ENCODE assay signal across 16 mouse cellular contexts in genomic region chr5:47240060-47240459, GRCm38 (mm10).
DNase-seq lines count a peak whose midpoint lies in the region; ATAC-seq and TF ChIP-seq lines count a peak whose summit lies in the region.
"Had no signal": no experiment of that assay in that cellular context is flagged by ENCODE, and none has a peak within 500 bp of the region (broad histone marks: within the 10 kb centered on the region; RNA-seq: fewer than 3 reads in every experiment).

No protein-coding gene starts in this region.

- intact Hi-C loops in heart, postnatal 10 days (cut with DNase I), result no loop called here

- no peaks in the 10 kb centered on the region for H3K4me1 ChIP-seq in forebrain, embryonic 12.5 days
- H3K4me1 ChIP-seq in forebrain, embryonic 11.5 days (replicated peaks; ENCODE audit: control insufficient read depth, insufficient read depth, low read length), result no peaks in the 10 kb centered on the region
- no peaks in the 10 kb centered on the region; the same call in 1 of the 2 replicates for H3K4me1 ChIP-seq in heart, embryonic 15.5 days (replicated peaks)
- H3K4me1 ChIP-seq in kidney, postnatal 0 days (replicated peaks; ENCODE audit: insufficient read depth, low read length), result no peaks in the 10 kb centered on the region
- H3K4me1 ChIP-seq: hindbrain, embryonic 15.5 days; intestine, embryonic 15.5 days had no signal

- TF ChIP-seq POLR2A in brain, embryonic 14.5 days (IDR thresholded peaks at IDR 0.05; ENCODE audit: borderline replicate concordance, extremely low read depth, insufficient read depth, insufficient read length, poor library complexity, severe bottlenecking), result no peak

- ATAC-seq in forebrain, embryonic 12.5 days (ENCODE audit: low FRiP score), result 0 out of 2 replicates have a peak, but pooled peaks have one; percentile 67
- no peak for ATAC-seq in forebrain, embryonic 11.5 days (replicated peaks; ENCODE audit: low FRiP score)
- no peak for ATAC-seq in heart, embryonic 15.5 days (replicated peaks; ENCODE audit: insufficient number of reproducible peaks, insufficient read depth, low FRiP score, low read depth)
- no peak for ATAC-seq in kidney, postnatal 0 days (replicated peaks; ENCODE audit: low FRiP score, low read depth)
- ATAC-seq: activated CD4-positive, CD25-positive, alpha-beta regulatory T cell, adult 4 months; CD4-positive, CD25-positive, alpha-beta regulatory T cell, adult 4 months; intestine, embryonic 15.5 days had no signal

- no peak overlapping the region for H3K9ac ChIP-seq in forebrain, embryonic 12.5 days
- H3K9ac ChIP-seq in forebrain, embryonic 11.5 days (ENCODE audit: low read length), result no peak overlapping the region
- H3K9ac ChIP-seq in heart, embryonic 15.5 days, result no peak overlapping the region
- no peak overlapping the region for H3K9ac ChIP-seq in kidney, postnatal 0 days (ENCODE audit: low read depth, low read length)
- H3K9ac ChIP-seq: hindbrain, embryonic 15.5 days; intestine, embryonic 15.5 days; liver, embryonic 14.5 days had no signal

- DNase-seq in forebrain, embryonic 11.5 days (ENCODE audit: low spot score), result no peak
- DNase-seq in heart, postnatal 10 days, result no peak
- DNase-seq in kidney, postnatal 0 days (ENCODE audit: low spot score), result peak; percentile 41
- DNase-seq in kidney, adult 18-20 months, result no peak
- peak; percentile 73 for DNase-seq in brain, embryonic 14.5 days (ENCODE audit: low read depth)
- DNase-seq in adrenal gland, postnatal 10 days, result no peak
- DNase-seq: cerebellum, adult 11-12 months; cerebellum, postnatal 14 days; thymus, postnatal 14 days had no signal

- H3K4me2 ChIP-seq in forebrain, embryonic 12.5 days, result no peak overlapping the region
- no peak overlapping the region for H3K4me2 ChIP-seq in forebrain, embryonic 11.5 days (ENCODE audit: low read depth, low read length, severe bottlenecking)
- no peak overlapping the region for H3K4me2 ChIP-seq in heart, embryonic 15.5 days
- no peak overlapping the region for H3K4me2 ChIP-seq in kidney, postnatal 0 days (ENCODE audit: low read length)
- H3K4me2 ChIP-seq: hindbrain, embryonic 15.5 days; intestine, embryonic 15.5 days had no signal

- no peaks in the 10 kb centered on the region for H3K27me3 ChIP-seq in forebrain, embryonic 12.5 days
- H3K27me3 ChIP-seq in forebrain, embryonic 11.5 days (ENCODE audit: control insufficient read depth, insufficient read depth, low read length), result no peaks in the 10 kb centered on the region
- no peaks in the 10 kb centered on the region for H3K27me3 ChIP-seq in heart, embryonic 15.5 days
- H3K27me3 ChIP-seq in kidney, postnatal 0 days (ENCODE audit: insufficient read depth, low read length), result no peaks in the 10 kb centered on the region
- H3K27me3 ChIP-seq: hindbrain, embryonic 15.5 days; intestine, embryonic 15.5 days had no signal

- 86% methylated on average over 2 of the region's 2 CpGs for WGBS in forebrain, embryonic 12.5 days
- whole genome bisulfite sequencing in forebrain, embryonic 11.5 days, result 83% methylated on average over 2 of the region's 2 CpGs
- 40% methylated on average over 2 of the region's 2 CpGs for WGBS in heart, embryonic 15.5 days
- WGBS in kidney, postnatal 0 days, result 42% methylated on average over 2 of the region's 2 CpGs

- no peak for TF ChIP-seq CTCF in kidney, postnatal 0 days (IDR thresholded peaks at IDR 0.05; ENCODE audit: low read depth)
- no peak for TF ChIP-seq CTCF in brain, embryonic 14.5 days (IDR thresholded peaks at IDR 0.05; ENCODE audit: borderline replicate concordance, extremely low read depth, insufficient read depth, insufficient read length)

- no peak overlapping the region for H3K4me3 ChIP-seq in forebrain, embryonic 12.5 days (replicated peaks)
- no peak overlapping the region for H3K4me3 ChIP-seq in forebrain, embryonic 11.5 days (ENCODE audit: low read depth, low read length)
- no peak overlapping the region for H3K4me3 ChIP-seq in heart, embryonic 15.5 days
- no peak overlapping the region for H3K4me3 ChIP-seq in kidney, postnatal 0 days (replicated peaks; ENCODE audit: low read depth, low read length)
- H3K4me3 ChIP-seq: hindbrain, embryonic 15.5 days; intestine, embryonic 15.5 days had no signal

- no peaks in the 10 kb centered on the region for H3K9me3 ChIP-seq in forebrain, embryonic 12.5 days
- no peaks in the 10 kb centered on the region for H3K9me3 ChIP-seq in forebrain, embryonic 11.5 days (ENCODE audit: control insufficient read depth, low read length)
- no peaks in the 10 kb centered on the region for H3K9me3 ChIP-seq in heart, embryonic 15.5 days (replicated peaks)
- no peaks in the 10 kb centered on the region; the same call in 1 of the 2 replicates for H3K9me3 ChIP-seq in kidney, postnatal 0 days (replicated peaks; ENCODE audit: low read length)
- H3K9me3 ChIP-seq: hindbrain, embryonic 15.5 days; intestine, embryonic 15.5 days had no signal

- H3K27ac ChIP-seq in forebrain, embryonic 12.5 days, result no peak overlapping the region
- H3K27ac ChIP-seq in forebrain, embryonic 11.5 days (ENCODE audit: low read depth, low read length), result no peak overlapping the region
- peak overlapping the region; percentile 70 for H3K27ac ChIP-seq in heart, embryonic 15.5 days
- no peak overlapping the region for H3K27ac ChIP-seq in kidney, postnatal 0 days
- H3K27ac ChIP-seq: hindbrain, embryonic 15.5 days; intestine, embryonic 15.5 days; liver, embryonic 14.5 days had no signal

- H3K36me3 ChIP-seq in forebrain, embryonic 12.5 days (replicated peaks), result no peaks in the 10 kb centered on the region
- H3K36me3 ChIP-seq in forebrain, embryonic 11.5 days (ENCODE audit: control insufficient read depth, insufficient read depth, low read length), result no peaks in the 10 kb centered on the region
- no peaks in the 10 kb centered on the region for H3K36me3 ChIP-seq in heart, embryonic 15.5 days
- no peaks in the 10 kb centered on the region for H3K36me3 ChIP-seq in kidney, postnatal 0 days (ENCODE audit: insufficient read depth, low read length)
- H3K36me3 ChIP-seq: hindbrain, embryonic 15.5 days; intestine, embryonic 15.5 days had no signal

Comparison
In these comparisons a context has a peak if more than half of its experiments do, and no peak if none do; other contexts are left out.
1. DNase-seq: peak in kidney, postnatal 0 days (single experiment) and brain, embryonic 14.5 days (single experiment); none in forebrain, embryonic 11.5 days (single experiment), heart, postnatal 10 days (0 of 2), kidney, adult 18-20 months (single experiment) and adrenal gland, postnatal 10 days (single experiment).